Mouse (Mus musculus): ENCODE data around the gene Slc22a3. TPM values are rescaled to one million over a fixed set of nuclear protein-coding genes. Genes with fewer than 3 reads are reported as not detected.

The Slc22a3 gene
- total RNA-seq (2023) = 0.09 and 0.18 TPM in 2 replicates

DNA sequence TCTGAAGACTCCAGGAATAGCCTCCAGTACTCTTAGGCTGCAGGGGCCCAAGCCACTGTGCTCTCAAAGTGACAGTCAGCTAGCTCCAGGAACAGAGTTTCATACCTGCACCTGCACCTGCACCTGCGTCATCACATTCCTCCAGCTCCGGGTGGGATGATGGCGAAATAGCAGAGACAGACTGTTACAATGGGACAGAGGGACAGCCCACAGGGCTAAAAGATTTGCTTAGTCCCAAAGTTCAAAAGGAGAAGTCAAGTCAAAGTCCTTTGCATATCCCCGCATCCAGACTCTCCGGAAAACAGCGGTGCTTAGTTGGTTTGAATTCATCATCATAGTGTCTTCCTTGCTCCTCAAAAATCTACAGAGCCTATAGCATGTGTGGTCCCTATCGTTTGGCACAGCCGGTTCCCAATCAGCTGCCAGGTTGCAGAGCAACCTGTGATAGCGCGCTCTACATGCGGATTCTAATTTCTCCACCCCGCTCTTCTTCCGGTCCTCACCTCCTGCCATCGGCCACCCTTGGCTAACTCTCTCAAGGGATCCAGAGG lies at the start of gene Slc22a3:
TSS of gene Slc22a3 (minus strand) at position 51 of the 551 bp plus-strand sequence.

DNA sequence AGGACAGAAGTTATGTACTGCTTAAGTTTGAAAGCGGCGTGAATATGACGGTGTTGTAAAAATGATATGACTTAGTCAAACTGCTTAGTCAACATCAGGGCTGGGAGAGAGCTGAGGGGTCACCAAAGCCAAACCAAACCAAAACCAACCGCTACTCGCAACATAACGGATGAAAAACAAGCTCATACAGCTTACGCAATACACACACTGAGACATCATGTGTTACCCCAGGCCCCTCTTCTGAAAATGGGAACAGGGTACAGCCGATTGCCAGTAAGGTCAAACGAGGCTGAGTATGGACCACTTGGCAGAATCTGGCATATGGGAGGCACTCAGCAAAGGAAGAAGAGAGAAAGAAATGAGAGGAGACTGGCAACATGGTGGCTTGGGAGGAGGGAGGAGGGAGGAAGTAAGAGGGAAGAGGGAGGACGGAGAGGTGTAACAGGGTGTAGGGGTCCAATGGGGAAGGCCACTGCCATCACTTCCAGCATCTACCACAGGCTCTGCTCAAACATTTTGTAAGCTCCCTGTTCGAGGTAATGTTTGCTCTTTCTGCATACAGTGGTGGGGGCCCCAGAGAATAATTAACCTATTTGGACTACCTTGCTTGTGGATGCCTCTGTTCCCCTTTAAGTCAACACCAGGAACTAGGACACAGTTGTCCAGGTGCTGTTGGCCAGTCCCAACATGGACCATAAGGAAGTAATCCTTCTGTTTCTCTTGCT lies 129.4 kb downstream of the Slc22a3 start, which contains the start of gene Plg:
TSS of gene Plg (plus strand) at position 628 of the 725 bp plus-strand sequence.

Other genes starting within 250 kb of the Slc22a3 start
- gene Map3k4, start 188.9 kb downstream of the Slc22a3 start, total RNA-seq (2023) = 16.2 and 24.4 TPM in 2 replicates
- not detected in 2 replicates for gene Plg, start 129.1 kb downstream of the Slc22a3 start, total RNA-seq (2023)
- gene Slc22a2, start 76.4 kb upstream of the Slc22a3 start, total RNA-seq (2023) = not detected in 2 replicates
- not detected in 2 replicates for gene Slc22a1, start 168.1 kb upstream of the Slc22a3 start, total RNA-seq (2023)

All from neutrophil, adult 65 days (primary cell).